ENCODE assay signal across 8 mouse cellular contexts in genomic region chr11:86807505-86807989, GRCm38 (mm10). TPM values are rescaled to one million over a fixed set of nuclear protein-coding genes. Genes with fewer than 3 reads are reported as not detected.
DNase-seq lines count a peak whose midpoint lies in the region; ATAC-seq and TF ChIP-seq lines count a peak whose summit lies in the region.

Gene Dhx40 (minus strand): TSS chr11:86807746.

- H3K4me2 ChIP-seq in kidney, embryonic 15.5 days = peak within 1 kb of the TSS; percentile 77

- no peak for TF ChIP-seq CTCF in bone marrow macrophage, adult 2 months (IDR thresholded peaks at IDR 0.05; ENCODE audit: low read depth, low read length)
- no peak for TF ChIP-seq CTCF in embryonic fibroblast, embryonic 13.5 days (IDR thresholded peaks at IDR 0.05; ENCODE audit: borderline replicate concordance, insufficient read depth, low read length)

- no peak for TF ChIP-seq POLR2A in bone marrow macrophage, adult 2 months (IDR thresholded peaks at IDR 0.05; ENCODE audit: borderline replicate concordance, low read depth, low read length)
- TF ChIP-seq POLR2A in embryonic fibroblast, embryonic 13.5 days (IDR thresholded peaks at IDR 0.05; ENCODE audit: low read depth, low read length) = peak; percentile 66

- 4% methylated on average over 40 of the region's 40 CpGs for WGBS in heart, embryonic 10.5 days
- 6% methylated on average over 40 of the region's 40 CpGs for WGBS in kidney, embryonic 15.5 days

- peaks cover 17% of the 10 kb centered on the region for H3K36me3 ChIP-seq in heart, embryonic 10.5 days
- peaks cover 37% of the 10 kb centered on the region for H3K36me3 ChIP-seq in kidney, embryonic 15.5 days

- ATAC-seq in kidney, embryonic 15.5 days (replicated peaks; ENCODE audit: low FRiP score) = peak; percentile 91
- ATAC-seq in monocyte, adult 5-6 weeks (replicated peaks; ENCODE audit: insufficient number of reproducible peaks, low FRiP score, low TSS enrichment, poor library complexity, severe bottlenecking) = peak; percentile 81

- H3K27me3 ChIP-seq in heart, embryonic 10.5 days (ENCODE audit: insufficient read depth, poor library complexity, severe bottlenecking) = no peaks in the 10 kb centered on the region
- H3K27me3 ChIP-seq in kidney, embryonic 15.5 days = no peaks in the 10 kb centered on the region

- DNase-seq in A20 (ENCODE audit: low read depth, low spot score) (peak; percentile 95), liver (peak; percentile 90)
- DNase-seq in heart, embryonic 10.5 days (ENCODE audit: low spot score) = peak; percentile 95
- peak; percentile 88 to 94 for DNase-seq in spleen, postnatal 4 days (ENCODE audit: low spot score in 2 of 2)

- peak within 1 kb of the TSS; percentile 73 for H3K9ac ChIP-seq in kidney, embryonic 15.5 days

- H3K4me1 ChIP-seq in bone marrow macrophage, adult 2 months (ENCODE audit: control insufficient read depth, insufficient read depth, low read length) = peaks cover 3% of the 10 kb centered on the region; the same call in 1 of the 2 replicates
- H3K4me1 ChIP-seq in embryonic fibroblast, embryonic 13.5 days (ENCODE audit: control insufficient read depth, insufficient read depth, low read length) = peaks cover 2% of the 10 kb centered on the region; the same call in 1 of the 2 replicates
- 0 out of 2 replicates have a peak, but pooled peaks cover 4% of the 10 kb centered on the region for H3K4me1 ChIP-seq in heart, embryonic 10.5 days
- peaks cover 11% of the 10 kb centered on the region for H3K4me1 ChIP-seq in kidney, embryonic 15.5 days

- H3K9me3 ChIP-seq in heart, embryonic 10.5 days = no peaks in the 10 kb centered on the region
- no peaks in the 10 kb centered on the region for H3K9me3 ChIP-seq in kidney, embryonic 15.5 days (replicated peaks)

- peak within 1 kb of the TSS; percentile 11; the same call in 1 of the 2 replicates for H3K27ac ChIP-seq in bone marrow macrophage, adult 2 months (ENCODE audit: insufficient read depth, low read depth, low read length)
- peak within 1 kb of the TSS; percentile 9; the same call in 1 of the 2 replicates for H3K27ac ChIP-seq in embryonic fibroblast, embryonic 13.5 days (ENCODE audit: insufficient read depth, low read length)
- H3K27ac ChIP-seq in heart, embryonic 10.5 days = peak within 1 kb of the TSS; percentile 86
- H3K27ac ChIP-seq in kidney, embryonic 15.5 days = peak within 1 kb of the TSS; percentile 84

- peak within 1 kb of the TSS; percentile 85 for H3K4me3 ChIP-seq in bone marrow macrophage, adult 2 months (ENCODE audit: insufficient read depth, low read length)
- peak within 1 kb of the TSS; percentile 84 for H3K4me3 ChIP-seq in embryonic fibroblast, embryonic 13.5 days (ENCODE audit: insufficient read depth, low read length)
- peak within 1 kb of the TSS; percentile 97 for H3K4me3 ChIP-seq in heart, embryonic 10.5 days
- H3K4me3 ChIP-seq in kidney, embryonic 15.5 days (replicated peaks) = peak within 1 kb of the TSS; percentile 97

RNA-seq across cellular contexts. Expression of gene Dhx40, which starts in this region (rescaled TPM):
- 23.5 and 26.5 TPM in 2 replicates for polyA plus RNA-seq in bone marrow macrophage, adult 2 months (2012; ENCODE audit: insufficient read depth, insufficient read length, missing spikeins)
- 33.7 and 38.9 TPM in 2 replicates for polyA plus RNA-seq in embryonic fibroblast, embryonic 13.5 days (2011; ENCODE audit: insufficient read length, low read depth, missing spikeins)
- 14.4 and 19.7 TPM in 2 replicates for polyA plus RNA-seq in heart, embryonic 10.5 days (2016; fragmentation: Nextera tagmentation; extraction: Ambion mirVana)
- 33.4 and 37.5 TPM in 2 replicates for polyA plus RNA-seq in kidney, embryonic 15.5 days (2015; fragmentation: Nextera tagmentation; extraction: Ambion mirVana)
- 67.6 to 151 TPM (median 147 TPM) in 3 replicates for total RNA-seq in monocyte, adult 5-6 weeks (2017)

Comparison
In these comparisons a context has a peak if more than half of its experiments do, and no peak if none do; other contexts are left out.
1. Peak in every context shown above with its lines: DNase-seq, ATAC-seq, H3K4me3 ChIP-seq and H3K27ac ChIP-seq.
2. H3K27ac ChIP-seq: peak in every context shown above with its lines; median percentile 86 in heart, embryonic 10.5 days; 84 in kidney, embryonic 15.5 days; 11 in bone marrow macrophage, adult 2 months; 9 in embryonic fibroblast, embryonic 13.5 days.